Mouse (Mus musculus) fibroblast of lung, adult 2 months (primary cell): ENCODE measurements around the gene Prnd.
A peak's percentile ranks its signal among the peaks of the same experiment; 100 is the strongest.

Source experiments
- DNase-seq: peaks from one replicate; pipeline ENCODE4 v3.0.0-alpha.2; 2011; ENCODE audit warnings: low read depth

Gene Prnd

GRCm38 (mm10) chr2:131950598-131951095 lies at the start of gene Prnd:
Gene Prnd (plus strand): TSS chr2:131950861.
- DNase-seq = no peak

- DNase-seq = no peak
Observed at GRCm38 (mm10) chr2:131902423-131902822, 48.2 kb upstream of the Prnd start.

- DNase-seq = peak; percentile 98
Observed at GRCm38 (mm10) chr2:131902867-131903266, 47.8 kb upstream of the Prnd start.

- no peak for DNase-seq
Observed at GRCm38 (mm10) chr2:131905025-131905424, 45.6 kb upstream of the Prnd start.

- DNase-seq = no peak
Observed at GRCm38 (mm10) chr2:131905776-131906175, 44.9 kb upstream of the Prnd start.

GRCm38 (mm10) chr2:131906266-131906665 lies 44.4 kb upstream of the Prnd start:
- DNase-seq = no peak

GRCm38 (mm10) chr2:131906846-131907245 lies 43.8 kb upstream of the Prnd start:
- DNase-seq = no peak

GRCm38 (mm10) chr2:131907311-131907710 lies 43.4 kb upstream of the Prnd start:
- no peak for DNase-seq

- DNase-seq = no peak
Observed at GRCm38 (mm10) chr2:131908351-131908861, 42.3 kb upstream of the Prnd start.

- DNase-seq = no peak
Observed at GRCm38 (mm10) chr2:131908906-131909305, 41.8 kb upstream of the Prnd start.

GRCm38 (mm10) chr2:131909683-131910572 lies 40.7 kb upstream of the Prnd start, which contains the start of the genes Prnp and Prn:
Gene Prnp (plus strand): TSS chr2:131909928.
Gene Prn (plus strand): TSS chr2:131909957.
- DNase-seq = peak; percentile 89

GRCm38 (mm10) chr2:131910847-131911246 lies 39.8 kb upstream of the Prnd start:
- DNase-seq = no peak

- DNase-seq = no peak
Observed at GRCm38 (mm10) chr2:131911341-131911740, 39.3 kb upstream of the Prnd start.

- DNase-seq = no peak
Observed at GRCm38 (mm10) chr2:131912526-131913258, 38.0 kb upstream of the Prnd start.

- DNase-seq = no peak
Observed at GRCm38 (mm10) chr2:131932275-131932902, 18.3 kb upstream of the Prnd start.

GRCm38 (mm10) chr2:131933013-131933412 lies 17.6 kb upstream of the Prnd start:
- DNase-seq = no peak

- no peak for DNase-seq
Observed at GRCm38 (mm10) chr2:131933598-131933997, 17.1 kb upstream of the Prnd start.

GRCm38 (mm10) chr2:131934243-131934642 lies 16.4 kb upstream of the Prnd start:
- DNase-seq = no peak

- peak; percentile 73 for DNase-seq
Observed at GRCm38 (mm10) chr2:131935390-131936105, 15.1 kb upstream of the Prnd start.

- no peak for DNase-seq
Observed at GRCm38 (mm10) chr2:131936410-131936809, 14.3 kb upstream of the Prnd start.

- no peak for DNase-seq
Observed at GRCm38 (mm10) chr2:131939404-131940111, 11.1 kb upstream of the Prnd start.
